In the genomic region with DNA sequence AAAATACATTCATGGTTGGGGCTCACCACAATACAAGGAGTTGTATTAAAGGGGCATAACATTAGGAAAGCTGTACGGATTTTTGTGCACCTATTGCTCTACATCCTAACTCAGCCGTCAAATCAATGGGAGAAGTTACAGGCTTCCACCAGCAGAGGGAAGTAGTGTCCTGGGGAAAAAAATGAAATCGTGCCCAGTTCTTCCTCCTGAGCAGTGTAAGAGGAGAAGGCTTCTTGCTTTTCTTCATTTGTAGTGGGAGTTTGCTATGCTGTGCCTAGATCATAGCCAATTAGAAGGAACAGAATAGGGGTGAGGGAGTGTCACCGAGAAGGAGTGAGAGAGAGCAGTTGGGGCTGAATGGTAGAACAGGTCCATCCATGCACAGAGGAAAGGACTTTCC, we compare ENCODE assay signal across 8 mouse cellular contexts.
A peak's percentile ranks its signal among the peaks of the same experiment; 100 is the strongest.
DNase-seq lines count a peak whose midpoint lies in the region; ATAC-seq lines count a peak whose summit lies in the region.

No protein-coding gene starts in this region.

- H3K27me3 ChIP-seq in embryonic facial prominence, embryonic 13.5 days: no peaks in the 10 kb centered on the region
- no peaks in the 10 kb centered on the region for H3K27me3 ChIP-seq in kidney, embryonic 14.5 days (ENCODE audit: control insufficient read depth, insufficient read depth, low read length)
- no peaks in the 10 kb centered on the region for H3K27me3 ChIP-seq in limb, embryonic 12.5 days
- H3K27me3 ChIP-seq in midbrain, embryonic 15.5 days (replicated peaks): no peaks in the 10 kb centered on the region

- peak; percentile 3 for DNase-seq in adrenal gland, postnatal 25 days
- peak; percentile 71 for DNase-seq in heart, adult 8-10 months (ENCODE audit: low spot score)
- DNase-seq in testis, postnatal 10 days (ENCODE audit: low spot score): peak; percentile 55

- H3K9me3 ChIP-seq in embryonic facial prominence, embryonic 13.5 days: no peaks in the 10 kb centered on the region
- H3K9me3 ChIP-seq in kidney, embryonic 14.5 days (ENCODE audit: control insufficient read depth, low read length): no peaks in the 10 kb centered on the region
- no peaks in the 10 kb centered on the region for H3K9me3 ChIP-seq in limb, embryonic 12.5 days
- H3K9me3 ChIP-seq in midbrain, embryonic 15.5 days: no peaks in the 10 kb centered on the region

- no peak overlapping the region for H3K4me3 ChIP-seq in embryonic facial prominence, embryonic 13.5 days
- no peak overlapping the region for H3K4me3 ChIP-seq in kidney, embryonic 14.5 days (ENCODE audit: low read length)
- no peak overlapping the region for H3K4me3 ChIP-seq in limb, embryonic 12.5 days (replicated peaks)
- no peak overlapping the region for H3K4me3 ChIP-seq in midbrain, embryonic 15.5 days

- H3K27ac ChIP-seq in embryonic facial prominence, embryonic 13.5 days: no peak overlapping the region
- H3K27ac ChIP-seq in kidney, embryonic 14.5 days (ENCODE audit: low read depth, low read length): no peak overlapping the region
- no peak overlapping the region for H3K27ac ChIP-seq in limb, embryonic 12.5 days
- no peak overlapping the region for H3K27ac ChIP-seq in midbrain, embryonic 15.5 days

- H3K4me1 ChIP-seq in embryonic facial prominence, embryonic 13.5 days: no peaks in the 10 kb centered on the region
- H3K4me1 ChIP-seq in kidney, embryonic 14.5 days (ENCODE audit: control insufficient read depth, insufficient read depth, low read length): no peaks in the 10 kb centered on the region
- 0 out of 2 replicates have a peak, but pooled peaks cover 4% of the 10 kb centered on the region for H3K4me1 ChIP-seq in limb, embryonic 12.5 days (replicated peaks)
- no peaks in the 10 kb centered on the region for H3K4me1 ChIP-seq in midbrain, embryonic 15.5 days

- peak; percentile 49 for ATAC-seq in CD4-positive, CD25-positive, alpha-beta regulatory T cell, adult 4 months
- ATAC-seq in embryonic facial prominence, embryonic 13.5 days (ENCODE audit: insufficient number of reproducible peaks, insufficient read depth, low FRiP score, low TSS enrichment, low read depth): peak; percentile 56; the same call in 1 of the 2 replicates
- ATAC-seq in kidney, embryonic 14.5 days (ENCODE audit: low FRiP score, low TSS enrichment): peak; percentile 92
- peak; percentile 80; the same call in 1 of the 2 replicates for ATAC-seq in limb, embryonic 12.5 days (ENCODE audit: insufficient number of reproducible peaks, insufficient read depth, low FRiP score, low TSS enrichment, low read depth)
- ATAC-seq in midbrain, embryonic 15.5 days (replicated peaks): peak; percentile 92

- no peak overlapping the region for H3K4me2 ChIP-seq in embryonic facial prominence, embryonic 13.5 days
- no peak overlapping the region for H3K4me2 ChIP-seq in kidney, embryonic 14.5 days (replicated peaks; ENCODE audit: low read depth, low read length)
- no peak overlapping the region for H3K4me2 ChIP-seq in limb, embryonic 12.5 days
- H3K4me2 ChIP-seq in midbrain, embryonic 15.5 days: no peak overlapping the region

- 18% methylated on average over 4 of the region's 4 CpGs for WGBS in embryonic facial prominence, embryonic 13.5 days
- 18% methylated on average over 4 of the region's 4 CpGs for WGBS in kidney, embryonic 14.5 days
- WGBS in limb, embryonic 12.5 days: 19% methylated on average over 4 of the region's 4 CpGs
- WGBS in midbrain, embryonic 15.5 days: 15% methylated on average over 4 of the region's 4 CpGs

- no peaks in the 10 kb centered on the region for H3K36me3 ChIP-seq in embryonic facial prominence, embryonic 13.5 days
- H3K36me3 ChIP-seq in kidney, embryonic 14.5 days (ENCODE audit: control insufficient read depth, insufficient read depth, low read length): no peaks in the 10 kb centered on the region
- H3K36me3 ChIP-seq in limb, embryonic 12.5 days: no peaks in the 10 kb centered on the region
- no peaks in the 10 kb centered on the region for H3K36me3 ChIP-seq in midbrain, embryonic 15.5 days (replicated peaks)

- H3K9ac ChIP-seq in embryonic facial prominence, embryonic 13.5 days: no peak overlapping the region
- H3K9ac ChIP-seq in kidney, embryonic 14.5 days (ENCODE audit: low read depth, low read length): no peak overlapping the region
- no peak overlapping the region for H3K9ac ChIP-seq in limb, embryonic 12.5 days (replicated peaks)
- no peak overlapping the region for H3K9ac ChIP-seq in midbrain, embryonic 15.5 days

Comparison
In these comparisons a context has a peak if more than half of its experiments do, and no peak if none do; other contexts are left out.
1. DNase-seq: peak in every context shown above with its lines; median percentile 71 in heart, adult 8-10 months; 55 in testis, postnatal 10 days; 3 in adrenal gland, postnatal 25 days.